Mouse (Mus musculus) intestine, postnatal 0 days (tissue): ENCODE measurements around the gene Espnl. TPM values are rescaled to one million over a fixed set of nuclear protein-coding genes. Genes with fewer than 3 reads are reported as not detected.

Source experiments
- ATAC-seq: fragments of 200-750 bp; cut with Nextera tagmentation; 2 replicates; pipeline ENCODE4 v1.8.0; 2017; ENCODE audit warnings: mild to moderate bottlenecking, moderate TSS enrichment, moderate library complexity
- H3K27ac ChIP-seq: fragments of 300-500 bp; sonication (generic); 2 replicates; pipeline ENCODE4 v1.5.1; 2014; ENCODE audit warnings: mild to moderate bottlenecking, low read depth, low read length, moderate library complexity
- H3K27me3 ChIP-seq: fragments of 300-500 bp; sonication (generic); replicated peaks from 2 replicates; pipeline ENCODE4 v1.6.1; 2014; ENCODE audit warnings: low read length, mixed read lengths; ENCODE audit not compliant: control insufficient read depth, insufficient read depth
- H3K36me3 ChIP-seq: fragments of 300-500 bp; sonication (generic); 2 replicates; pipeline ENCODE4 v1.6.1; 2014; ENCODE audit warnings: mild to moderate bottlenecking, moderate library complexity; ENCODE audit not compliant: control insufficient read depth, insufficient read depth
- H3K4me1 ChIP-seq: fragments of 300-500 bp; sonication (generic); replicated peaks from 2 replicates; pipeline ENCODE4 v1.6.1; 2014; ENCODE audit warnings: antibody characterized with exemption, low read length, mixed read lengths; ENCODE audit not compliant: control insufficient read depth, insufficient read depth
- H3K4me2 ChIP-seq: fragments of 300-500 bp; sonication (generic); replicated peaks from 2 replicates; pipeline ENCODE4 v1.6.1; 2014; ENCODE audit warnings: low read depth, mild to moderate bottlenecking, moderate library complexity
- H3K4me3 ChIP-seq: fragments of 300-500 bp; sonication (generic); 2 replicates; pipeline ENCODE4 v1.5.1; 2014; ENCODE audit warnings: low read depth, low read length
- H3K9ac ChIP-seq: fragments of 300-500 bp; sonication (generic); 2 replicates; pipeline ENCODE4 v1.6.1; 2014; ENCODE audit warnings: mild to moderate bottlenecking, low read depth, low read length
- H3K9me3 ChIP-seq: fragments of 300-500 bp; sonication (generic); 2 replicates; pipeline ENCODE4 v1.6.1; 2016; ENCODE audit warnings: mixed run types; ENCODE audit not compliant: control insufficient read depth
- CTCF ChIP-seq: sonication (generic); IDR thresholded peaks from 2 replicates; pipeline ENCODE4 v1.5.1; 2016; ENCODE audit warnings: low read depth, mild to moderate bottlenecking, control low read depth, antibody characterized with exemption, moderate library complexity
- WGBS: fragments of 180-500 bp; shearing (Covaris S2); extraction: QIAGEN DNeasy Blood & Tissue Kit; methylation state at CpG from one replicate; pipeline ENCODE4 v1.1.7; 2014; 5-methylcytosine and 5-hydroxymethylcytosine counted together
- polyA plus RNA-seq: library from polyadenylated mRNA; unstranded; fragments of >200 nt; fragmentation: Nextera tagmentation; extraction: Ambion mirVana; gene quantifications from 2 replicates; pipeline ENCODE4 v1.2.1, GENCODE M21; 2015

Espnl gene
- polyA plus RNA-seq, 1 experiment from 2014 or later = not detected

- ATAC-seq = no peak
Measured at GRCm38 (mm10) chr1:91350841-91351240, 29.0 kb downstream of the Espnl start, which contains the start of gene Klhl30. Gene Klhl30, plus strand, starts transcription at chr1:91351016.

DNA sequence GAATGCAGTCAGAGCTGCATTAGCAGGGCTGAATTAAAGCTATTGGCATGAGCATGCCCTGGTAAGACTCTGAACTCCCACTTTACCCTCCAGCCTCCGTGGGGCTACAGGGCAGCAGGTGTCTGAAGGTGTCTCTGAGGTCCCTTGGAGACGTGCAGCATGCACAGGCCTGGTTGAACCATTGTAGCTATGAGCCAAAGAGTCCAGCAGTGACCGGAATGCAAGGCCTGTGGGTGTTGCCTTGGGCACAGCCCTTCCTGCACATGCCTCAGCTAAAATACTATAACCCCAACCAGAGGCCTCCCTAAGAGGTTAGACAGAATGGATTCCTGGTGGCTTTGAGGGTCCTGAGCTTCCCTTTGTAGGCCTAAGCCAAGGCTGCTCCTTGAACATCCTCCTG is 29.4 kb downstream of the Espnl start:
- WGBS = 71% methylated on average over 3 of the region's 3 CpGs
- no peak for ATAC-seq

More at GRCm38 (mm10) chr1:91350841-91351240, 29.0 kb downstream of the Espnl start, which contains the start of gene Klhl30:
- WGBS = 58% methylated on average over 4 of the region's 4 CpGs
- no peak within 1 kb of the TSS for H3K4me3 ChIP-seq
- no peaks in the 10 kb centered on the region for H3K36me3 ChIP-seq
- H3K27ac ChIP-seq = no peak within 1 kb of the TSS
- no peak for TF ChIP-seq CTCF
- H3K4me2 ChIP-seq = no peak within 1 kb of the TSS
- H3K9me3 ChIP-seq = no peaks in the 10 kb centered on the region
- no peak within 1 kb of the TSS for H3K9ac ChIP-seq
- H3K4me1 ChIP-seq = no peaks in the 10 kb centered on the region
- peaks cover 13% of the 10 kb centered on the region; the same call in 1 of the 2 replicates for H3K27me3 ChIP-seq

DNA sequence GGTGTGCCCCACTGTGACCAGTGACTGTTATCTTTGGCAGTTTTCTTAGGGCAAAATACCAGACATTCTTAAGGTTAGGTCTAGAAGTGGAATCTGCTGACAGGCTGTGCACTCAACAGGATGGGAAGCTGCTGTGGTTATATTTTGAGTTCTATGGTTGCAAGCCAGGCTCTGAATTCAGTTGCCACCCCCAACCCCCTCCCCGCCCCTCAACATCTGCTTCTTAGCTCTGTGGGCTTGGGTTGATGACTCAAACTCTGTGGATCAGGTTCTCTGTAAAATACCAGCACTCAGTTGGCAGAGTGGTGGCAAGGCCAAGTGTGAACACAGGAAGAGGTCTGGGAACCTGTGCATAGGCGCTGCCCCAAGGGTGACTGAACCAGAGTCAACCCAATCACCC is 30.4 kb downstream of the Espnl start:
- Histone ChIP-seq H3K27me3 (no peaks in the 10 kb centered on the region), H3K27ac (no peak overlapping the region), H3K4me2 (no peak overlapping the region), H3K4me3 (no peak overlapping the region), H3K9ac (no peak overlapping the region), H3K9me3 (no peaks in the 10 kb centered on the region), H3K36me3 (no peaks in the 10 kb centered on the region), H3K4me1 (no peaks in the 10 kb centered on the region)
- ATAC-seq = no peak
- no peak for TF ChIP-seq CTCF
- 85% methylated on average over 2 of the region's 2 CpGs for WGBS

More for the DNA sequence above, 29.4 kb downstream of the Espnl start:
- H3K4me2 ChIP-seq = no peak overlapping the region
- H3K9ac ChIP-seq = no peak overlapping the region
- H3K27me3 ChIP-seq = 0 out of 2 replicates have a peak, but pooled peaks cover 9% of the 10 kb centered on the region
- no peak overlapping the region for H3K4me3 ChIP-seq
- TF ChIP-seq CTCF = no peak
- no peaks in the 10 kb centered on the region for H3K9me3 ChIP-seq
- no peaks in the 10 kb centered on the region for H3K36me3 ChIP-seq
- H3K4me1 ChIP-seq = no peaks in the 10 kb centered on the region
- no peak overlapping the region for H3K27ac ChIP-seq

DNA sequence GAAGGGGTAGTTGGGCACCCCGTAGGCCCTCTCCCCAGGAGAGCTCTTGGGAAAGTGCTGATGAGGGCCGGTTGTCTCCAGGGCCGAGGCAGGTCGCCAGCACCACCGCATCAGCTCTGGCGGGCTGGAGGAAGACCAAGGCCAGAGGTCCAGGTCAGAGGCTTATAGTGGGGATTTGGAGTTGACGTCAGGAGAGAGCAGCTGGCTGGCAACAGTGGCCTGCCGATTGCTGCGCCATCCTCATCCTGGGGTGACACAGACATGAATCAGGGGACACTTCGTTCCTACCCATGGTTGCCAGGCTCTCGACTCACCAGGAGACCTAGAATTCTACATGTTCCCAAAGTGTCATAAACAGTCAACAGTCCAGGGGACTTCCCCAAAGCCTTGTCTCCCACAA is 34.2 kb downstream of the Espnl start:
- H3K27ac ChIP-seq = no peak overlapping the region
- no peaks in the 10 kb centered on the region for H3K36me3 ChIP-seq
- no peaks in the 10 kb centered on the region for H3K9me3 ChIP-seq
- H3K4me2 ChIP-seq = no peak overlapping the region
- H3K27me3 ChIP-seq = no peaks in the 10 kb centered on the region
- TF ChIP-seq CTCF = no peak
- no peaks in the 10 kb centered on the region for H3K4me1 ChIP-seq
- no peak overlapping the region for H3K9ac ChIP-seq
- no peak for ATAC-seq
- 81% methylated on average over 11 of the region's 11 CpGs for WGBS
- no peak overlapping the region for H3K4me3 ChIP-seq

DNA sequence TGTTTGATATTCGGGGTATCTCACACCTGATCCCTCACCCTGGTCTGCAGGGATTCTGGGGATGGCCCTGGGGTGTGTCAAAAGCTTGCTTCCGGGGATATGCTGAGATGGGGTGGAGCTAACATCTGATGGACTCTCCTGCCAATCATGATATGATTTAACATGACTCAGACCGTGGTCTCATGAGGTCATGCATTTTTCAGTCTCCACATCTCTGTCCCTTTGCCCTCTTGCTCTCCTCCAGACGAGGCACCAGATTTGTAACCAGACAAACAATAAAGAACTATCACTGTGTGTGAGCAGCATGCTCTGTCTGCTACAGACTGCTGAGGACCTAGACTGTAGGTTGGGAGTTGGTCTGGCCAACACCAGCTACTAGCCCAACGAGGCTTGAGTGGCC is 40.2 kb downstream of the Espnl start:
- ATAC-seq = no peak
- WGBS = 69% methylated on average over 5 of the region's 5 CpGs

GRCm38 (mm10) chr1:91364822-91365644 is 43.2 kb downstream of the Espnl start:
- 95% methylated on average over 16 of the region's 16 CpGs for WGBS
- ATAC-seq = no peak
- no peak overlapping the region for H3K9ac ChIP-seq

More for the DNA sequence above, 40.2 kb downstream of the Espnl start:
- Histone ChIP-seq H3K4me1 (peaks cover under 1% of the 10 kb centered on the region; the same call in 1 of the 2 replicates), H3K4me2 (no peak overlapping the region), H3K4me3 (no peak overlapping the region), H3K9ac (no peak overlapping the region), H3K36me3 (no peaks in the 10 kb centered on the region), H3K27ac (no peak overlapping the region), H3K9me3 (no peaks in the 10 kb centered on the region), H3K27me3 (no peaks in the 10 kb centered on the region)
- no peak for TF ChIP-seq CTCF

More at GRCm38 (mm10) chr1:91364822-91365644, 43.2 kb downstream of the Espnl start:
- Histone ChIP-seq H3K27ac (no peak overlapping the region), H3K36me3 (no peaks in the 10 kb centered on the region; the same call in 1 of the 2 replicates), H3K27me3 (no peaks in the 10 kb centered on the region), H3K9me3 (no peaks in the 10 kb centered on the region), H3K4me1 (peaks cover 4% of the 10 kb centered on the region; the same call in 1 of the 2 replicates), H3K4me2 (no peak overlapping the region), H3K4me3 (no peak overlapping the region)
- TF ChIP-seq CTCF = no peak
